Mouse (Mus musculus) heart, adult 8-10 months (tissue): Measurements from ENCODE around the gene Ctbp1. TPM values are rescaled to one million over a fixed set of nuclear protein-coding genes. Genes with fewer than 3 reads are reported as not detected.

Experiments used
- DNase-seq: peaks from one replicate; pipeline ENCODE4 v3.0.0; 2022; ENCODE audit warnings: low spot score
- total RNA-seq, 4 experiments: library from RNA; stranded (reverse); gene quantifications; 2 replicates each; pipeline ENCODE4 v1.2.4; 2022

Gene Ctbp1
- total RNA-seq, 4 experiments from 2014 or later = 213 to 238 (median 226) TPM

- no peak for DNase-seq
These were observed 66.1 kb downstream of the Ctbp1 start for GRCm38 (mm10) chr5:33208533-33209245.

GRCm38 (mm10) chr5:33207136-33207535, 67.7 kb downstream of the Ctbp1 start:
- no peak for DNase-seq

- no peak for DNase-seq
These were observed 68.5 kb downstream of the Ctbp1 start for GRCm38 (mm10) chr5:33206328-33206727.

GRCm38 (mm10) chr5:33204284-33204683, 70.5 kb downstream of the Ctbp1 start:
- DNase-seq = no peak

GRCm38 (mm10) chr5:33203691-33204242, 71.0 kb downstream of the Ctbp1 start:
- peak; percentile 84 for DNase-seq

GRCm38 (mm10) chr5:33203171-33203565, 71.6 kb downstream of the Ctbp1 start:
- DNase-seq = no peak

GRCm38 (mm10) chr5:33202516-33203170, 72.2 kb downstream of the Ctbp1 start:
- no peak for DNase-seq

- no peak for DNase-seq
These were observed 73.1 kb downstream of the Ctbp1 start for GRCm38 (mm10) chr5:33201697-33202096.

GRCm38 (mm10) chr5:33200071-33200470, 74.7 kb downstream of the Ctbp1 start:
- no peak for DNase-seq

Other genes with a start within 250 kb of the Ctbp1 start
- under 1 TPM; 0.19 to 0.57 (median 0.41) TPM for gene Slc5a1, start 170.8 kb downstream of the Ctbp1 start, total RNA-seq
- 1 to 10 TPM; 1.0 to 3.4 (median 1.4) TPM for gene Spon2, start 56.5 kb downstream of the Ctbp1 start, total RNA-seq
- 10 to 100 TPM; 82.1 to 97.8 (median 88.0) TPM for gene Maea, start 60.5 kb upstream of the Ctbp1 start, total RNA-seq
- gene Uvssa, start 103.6 kb upstream of the Ctbp1 start, total RNA-seq = 1 to 10 TPM; 2.6 to 4.6 (median 3.8) TPM
- not detected for gene Nkx1-1, start 159.0 kb upstream of the Ctbp1 start, total RNA-seq